ENCODE assay signal across 24 mouse cellular contexts in genomic region chr4:56756966-56757600, GRCm38 (mm10). TPM values are rescaled to one million over a fixed set of nuclear protein-coding genes. Genes with fewer than 3 reads are reported as not detected.
DNase-seq lines count a peak whose midpoint lies in the region; ATAC-seq and TF ChIP-seq lines count a peak whose summit lies in the region.
"Had no signal": no experiment of that assay in that cellular context is flagged by ENCODE, and none has a peak within 500 bp of the region (broad histone marks: within the 10 kb centered on the region; RNA-seq: fewer than 3 reads in every experiment).

No protein-coding gene starts in this region.

- DNase-seq in layer of hippocampus, adult 11-12 months (ENCODE audit: low spot score) = peak; percentile 51
- DNase-seq in layer of hippocampus, postnatal 25 days (ENCODE audit: extremely low spot score in 1 of 2, low spot score in 1 of 2) = no peak
- peak; percentile 2 for DNase-seq in gonadal fat pad, adult 2 months (ENCODE audit: low read depth)
- peak; percentile 59 for DNase-seq in lung, adult 2 months
- DNase-seq in monocyte, adult 2 months (ENCODE audit: low read depth in 1 of 2, low spot score in 2 of 2) = peak; percentile 68 to 74
- DNase-seq in B cell, adult 2 months = no peak
- DNase-seq in heart, postnatal 14 days = no peak
- DNase-seq: adrenal gland, postnatal 14 days; cerebellum, adult 2 months; gastrocnemius, adult 2 months; kidney, postnatal 36 days; left cerebral cortex, postnatal 4 days; retina, postnatal 1 day; thymus, postnatal 25 days had no signal

- intact Hi-C loops in heart, postnatal 14 days (cut with DNase I) = no loop called here

- no peaks in the 10 kb centered on the region for H3K4me1 ChIP-seq in lung, adult 2 months (ENCODE audit: control insufficient read depth, insufficient read depth, low read length)
- H3K4me1 ChIP-seq: embryonic facial prominence, embryonic 15.5 days; forebrain, embryonic 13.5 days; intestine, embryonic 15.5 days had no signal

- TF ChIP-seq CTCF in lung, adult 2 months (IDR thresholded peaks at IDR 0.05; ENCODE audit: insufficient read depth, low read length) = no peak

- no peak for ATAC-seq in cerebellum, adult (ENCODE audit: insufficient number of reproducible peaks, low FRiP score, low TSS enrichment)
- ATAC-seq: forebrain, embryonic 13.5 days; intestine, embryonic 15.5 days; midbrain, embryonic 16.5 days had no signal

- no peak for TF ChIP-seq POLR2A in lung, adult 2 months (IDR thresholded peaks at IDR 0.05; ENCODE audit: borderline replicate concordance, extremely low read depth, low read depth, low read length)

- no peak overlapping the region for H3K4me3 ChIP-seq in lung, adult 2 months (replicated peaks; ENCODE audit: extremely low read depth, low read depth, low read length)
- H3K4me3 ChIP-seq: embryonic facial prominence, embryonic 15.5 days; forebrain, embryonic 13.5 days; gastrocnemius, adult 2 months; intestine, embryonic 15.5 days had no signal

- WGBS in lung, adult 2 months = 72% methylated on average over 10 of the region's 10 CpGs

RNA-seq across cellular contexts. Expression of gene Actl7a, which starts 13.9 kb away (rescaled TPM):
- not detected for total RNA-seq in layer of hippocampus, postnatal 25 days (2021)
- polyA plus RNA-seq in gonadal fat pad, adult 2 months (2012; rRNA removed) = 1.9 and 2.4 TPM in 2 replicates
- 0.09 TPM in 1 of 2 replicates, not detected in the other for polyA plus RNA-seq in lung, adult 2 months (2012; rRNA removed)
- not detected for total RNA-seq in heart, postnatal 14 days (2021)
- total RNA-seq: adrenal gland, postnatal 14 days; gastrocnemius, adult 2 months; left cerebral cortex, postnatal 4 days had no signal
- polyA plus RNA-seq: cerebellum, adult 2 months; embryonic facial prominence, embryonic 15.5 days; forebrain, embryonic 13.5 days; hindbrain, embryonic 11.5 days; intestine, embryonic 15.5 days; midbrain, embryonic 16.5 days; neural tube, embryonic 14.5 days; small intestine, adult 2 months; stomach, embryonic 16.5 days had no signal

RNA-seq across cellular contexts. Expression of gene Actl7b, which starts 15.8 kb away (rescaled TPM):
- total RNA-seq in layer of hippocampus, postnatal 25 days (2021) = under 1 TPM in 1 of 2 experiments, not detected in 1; 0.25 TPM
- 1.8 and 3.2 TPM in 2 replicates for polyA plus RNA-seq in gonadal fat pad, adult 2 months (2012; rRNA removed)
- polyA plus RNA-seq in lung, adult 2 months (2012; rRNA removed) = 0.27 and 0.28 TPM in 2 replicates
- under 1 TPM in 1 of 2 experiments, not detected in 1; 0.15 TPM for total RNA-seq in heart, postnatal 14 days (2021)
- total RNA-seq: adrenal gland, postnatal 14 days; gastrocnemius, adult 2 months; left cerebral cortex, postnatal 4 days had no signal
- polyA plus RNA-seq: embryonic facial prominence, embryonic 15.5 days; forebrain, embryonic 13.5 days; heart, embryonic 11.5 days; hindbrain, embryonic 11.5 days; intestine, embryonic 15.5 days; midbrain, embryonic 16.5 days; neural tube, embryonic 14.5 days; small intestine, adult 2 months; stomach, embryonic 16.5 days had no signal

RNA-seq across cellular contexts. Expression of gene Gm26657, which starts 17.2 kb away (rescaled TPM):
- not detected for total RNA-seq in layer of hippocampus, postnatal 25 days (2021)
- not detected in 2 replicates for polyA plus RNA-seq in gonadal fat pad, adult 2 months (2012; rRNA removed)
- not detected in 2 replicates for polyA plus RNA-seq in lung, adult 2 months (2012; rRNA removed)
- total RNA-seq in heart, postnatal 14 days (2021) = not detected
- total RNA-seq: adrenal gland, postnatal 14 days; gastrocnemius, adult 2 months; left cerebral cortex, postnatal 4 days had no signal
- polyA plus RNA-seq: cerebellum, adult 2 months; embryonic facial prominence, embryonic 15.5 days; forebrain, embryonic 13.5 days; heart, embryonic 11.5 days; hindbrain, embryonic 11.5 days; intestine, embryonic 15.5 days; midbrain, embryonic 16.5 days; neural tube, embryonic 14.5 days; small intestine, adult 2 months; stomach, embryonic 16.5 days had no signal

RNA-seq across cellular contexts. Expression of gene Elp1, which starts 45.0 kb away (rescaled TPM):
- total RNA-seq in layer of hippocampus, postnatal 25 days (2021) = 10 to 100 TPM; 58.2 to 64.8 TPM
- polyA plus RNA-seq in gonadal fat pad, adult 2 months (2012; rRNA removed) = 12.0 and 17.1 TPM in 2 replicates
- polyA plus RNA-seq in lung, adult 2 months (2012; rRNA removed) = 10.2 and 16.0 TPM in 2 replicates
- total RNA-seq in heart, postnatal 14 days (2021) = 10 to 100 TPM; 20.3 to 22.3 TPM

RNA-seq across cellular contexts. Expression of gene Fam206a, which starts 45.1 kb away (rescaled TPM):
- 10 to 100 TPM; 17.3 to 18.2 TPM for total RNA-seq in layer of hippocampus, postnatal 25 days (2021)
- polyA plus RNA-seq in gonadal fat pad, adult 2 months (2012; rRNA removed) = 3.2 and 4.9 TPM in 2 replicates
- polyA plus RNA-seq in lung, adult 2 months (2012; rRNA removed) = 2.3 and 3.5 TPM in 2 replicates
- 1 to 10 TPM; 3.6 to 4.1 TPM for total RNA-seq in heart, postnatal 14 days (2021)

Comparison
In these comparisons a context has a peak if more than half of its experiments do, and no peak if none do; other contexts are left out.
1. DNase-seq: peak in layer of hippocampus, adult 11-12 months (single experiment), gonadal fat pad, adult 2 months (single experiment), lung, adult 2 months (single experiment) and monocyte, adult 2 months (2 of 2); none in layer of hippocampus, postnatal 25 days (0 of 2), B cell, adult 2 months (0 of 2) and heart, postnatal 14 days (0 of 2).